Mouse (Mus musculus): ENCODE measurements around the gene Dnajc2. TPM values are rescaled to one million over a fixed set of nuclear protein-coding genes. Genes with fewer than 3 reads are reported as not detected.
"Not testable (repeated sequence)": the region's sequence is repeated elsewhere in the genome, so short reads cannot be mapped to it uniquely, and the experiment has no call there.

Dnajc2 gene
- polyA plus RNA-seq, 1 experiment from 2014 or later: 56.8 TPM

DNA sequence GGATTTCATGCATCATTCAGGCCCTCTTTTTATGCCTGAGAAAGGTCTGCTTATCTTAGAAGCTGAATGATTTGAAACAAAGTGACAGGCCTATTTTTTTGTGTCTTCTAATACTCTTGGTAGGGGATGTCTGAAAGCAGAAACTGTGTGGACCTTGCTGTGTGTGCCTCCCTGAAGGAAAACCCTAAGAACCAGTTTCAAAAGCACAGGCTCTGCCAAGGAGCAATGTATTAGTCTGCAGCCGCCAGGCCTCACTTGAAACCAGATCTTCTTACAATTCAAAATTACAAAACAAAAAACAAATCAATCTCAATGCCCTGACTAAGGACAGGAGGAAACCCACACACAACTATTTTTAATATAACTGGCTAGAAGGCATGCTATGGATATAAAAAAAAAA lies 60.6 kb downstream of the Dnajc2 start:
- Histone ChIP-seq H3K4me3 (replicated peaks) (no peak overlapping the region), H3K27me3 (no peaks in the 10 kb centered on the region), H3K4me1 (replicated peaks) (no peaks in the 10 kb centered on the region), H3K27ac (no peak overlapping the region), H3K9me3 (replicated peaks) (no peaks in the 10 kb centered on the region), H3K9ac (no peak overlapping the region), H3K36me3 (no peaks in the 10 kb centered on the region), H3K4me2 (no peak overlapping the region)
- WGBS (ENCODE audit: insufficient replicate concordance): 70% methylated on average over 1 of the region's 1 CpGs
- no peak for ATAC-seq (ENCODE audit: low read depth)
- no peak for DNase-seq

DNA sequence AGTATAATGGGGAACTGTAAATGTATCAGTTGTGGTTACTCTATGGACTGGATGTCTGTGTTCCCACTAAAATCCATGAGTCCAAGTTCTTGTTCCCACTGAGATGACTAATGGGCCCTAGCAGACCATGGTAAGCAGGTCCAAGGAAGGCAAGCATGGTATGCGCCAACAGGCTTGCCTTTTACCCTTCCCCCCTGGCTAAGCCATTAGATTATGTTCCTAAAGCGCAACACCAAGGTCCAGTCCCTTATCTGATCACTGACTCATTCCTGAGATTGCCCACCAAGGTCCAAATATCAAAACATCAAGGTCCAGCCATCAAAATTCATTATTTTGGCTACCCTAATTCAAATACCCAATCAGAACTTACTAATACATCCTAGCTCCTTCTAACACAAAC lies 65.8 kb downstream of the Dnajc2 start:
- Histone ChIP-seq H3K4me1 (replicated peaks) (no peaks in the 10 kb centered on the region), H3K9ac (no peak overlapping the region), H3K27ac (no peak overlapping the region), H3K9me3 (replicated peaks) (no peaks in the 10 kb centered on the region), H3K4me2 (no peak overlapping the region), H3K4me3 (replicated peaks) (no peak overlapping the region), H3K27me3 (no peaks in the 10 kb centered on the region), H3K36me3 (no peaks in the 10 kb centered on the region)
- ATAC-seq (ENCODE audit: low read depth): no peak
- WGBS (ENCODE audit: insufficient replicate concordance): 84% methylated on average over 2 of the region's 2 CpGs
- DNase-seq: no peak

DNA sequence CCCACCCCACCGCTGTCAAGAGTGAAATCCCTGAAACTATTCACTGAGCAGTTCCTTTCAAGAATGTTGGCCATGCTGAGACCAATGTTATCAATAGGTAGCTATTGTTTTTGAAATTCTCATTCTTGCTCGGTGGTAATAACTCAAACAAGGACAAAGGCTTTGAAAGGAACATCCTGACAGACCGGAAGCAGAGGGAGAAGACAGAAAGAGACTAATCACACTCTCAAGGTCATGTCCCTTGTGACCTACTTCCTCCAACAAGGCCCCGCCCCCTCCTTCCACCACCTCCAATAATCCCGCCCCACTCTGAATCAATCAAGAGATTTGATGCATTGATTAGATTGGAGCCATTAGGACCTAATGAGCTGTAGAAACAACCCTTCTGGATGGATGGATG lies 66.5 kb downstream of the Dnajc2 start:
- Histone ChIP-seq H3K9me3 (replicated peaks) (no peaks in the 10 kb centered on the region), H3K36me3 (no peaks in the 10 kb centered on the region), H3K27me3 (no peaks in the 10 kb centered on the region), H3K4me2 (no peak overlapping the region), H3K4me1 (replicated peaks) (no peaks in the 10 kb centered on the region), H3K27ac (no peak overlapping the region), H3K9ac (no peak overlapping the region), H3K4me3 (replicated peaks) (no peak overlapping the region)
- WGBS (ENCODE audit: insufficient replicate concordance): 64% methylated on average over 5 of the region's 5 CpGs
- no peak for ATAC-seq (ENCODE audit: low read depth)
- no peak for DNase-seq

DNA sequence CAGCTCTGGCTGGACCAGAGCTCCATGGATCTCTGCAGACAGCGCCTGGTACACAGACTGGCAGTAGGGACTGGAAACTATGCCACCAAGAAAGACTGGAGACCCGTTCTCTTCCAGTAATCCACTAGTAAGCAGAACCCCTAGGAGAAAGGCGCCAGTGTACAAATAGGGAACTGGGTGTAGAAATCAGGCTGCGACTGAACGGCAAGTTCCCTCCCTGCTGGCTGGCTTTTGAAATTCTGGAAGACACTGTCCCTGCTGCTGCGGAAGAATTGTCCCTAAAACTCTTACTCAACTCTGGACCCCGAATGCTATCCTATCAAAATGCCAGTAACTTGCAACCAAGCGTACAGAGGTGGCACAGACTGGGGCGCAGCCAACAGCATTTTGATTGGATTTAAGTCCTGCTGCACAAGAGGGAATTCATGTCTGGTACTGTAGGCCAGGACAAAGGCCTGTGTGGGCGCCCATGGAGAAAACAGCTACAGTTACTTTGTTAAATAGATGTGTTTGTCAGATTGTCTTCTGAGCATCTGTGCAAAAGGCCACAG lies 67.8 kb downstream of the Dnajc2 start:
- no peak overlapping the region for H3K4me2 ChIP-seq

DNA sequence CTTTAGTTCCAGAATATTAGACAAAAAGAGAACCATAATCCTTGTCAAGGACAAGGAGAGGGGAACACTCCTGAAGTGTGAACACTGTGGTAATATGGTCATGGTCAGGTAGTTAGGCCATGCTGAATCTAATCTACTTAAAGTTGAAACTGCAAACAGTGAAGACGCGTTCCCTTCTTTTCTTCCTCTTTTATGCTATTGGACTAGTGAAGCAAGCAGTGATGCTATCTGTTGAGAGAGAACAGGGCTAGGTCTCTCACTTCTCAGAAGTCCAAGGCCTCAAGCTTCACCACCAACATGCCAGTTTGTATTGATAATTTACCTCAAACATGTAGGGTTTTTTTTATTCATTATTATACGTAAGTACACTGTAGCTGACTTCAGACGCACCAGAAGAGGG lies 70.6 kb downstream of the Dnajc2 start:
- H3K9me3 ChIP-seq (replicated peaks): no peaks in the 10 kb centered on the region
- DNase-seq (no peak), ATAC-seq (ENCODE audit: low read depth) (no peak)
- no peaks in the 10 kb centered on the region for H3K4me1 ChIP-seq (replicated peaks)
- H3K27ac ChIP-seq: no peak overlapping the region
- WGBS (ENCODE audit: insufficient replicate concordance): 48% methylated on average over 4 of the region's 4 CpGs
- H3K4me2 ChIP-seq: no peak overlapping the region
- no peak overlapping the region for H3K4me3 ChIP-seq (replicated peaks)
- H3K9ac ChIP-seq: no peak overlapping the region
- H3K27me3 ChIP-seq: no peaks in the 10 kb centered on the region
- no peaks in the 10 kb centered on the region for H3K36me3 ChIP-seq

More for the DNA sequence above, 67.8 kb downstream of the Dnajc2 start:
- H3K36me3 ChIP-seq: no peaks in the 10 kb centered on the region
- ATAC-seq (ENCODE audit: low read depth) (no peak), DNase-seq (no peak)
- H3K4me1 ChIP-seq (replicated peaks): no peaks in the 10 kb centered on the region
- H3K9me3 ChIP-seq (replicated peaks): no peaks in the 10 kb centered on the region
- no peak overlapping the region for H3K4me3 ChIP-seq (replicated peaks)
- no peaks in the 10 kb centered on the region for H3K27me3 ChIP-seq
- 69% methylated on average over 10 of the region's 10 CpGs for WGBS (ENCODE audit: insufficient replicate concordance)
- no peak overlapping the region for H3K9ac ChIP-seq
- no peak overlapping the region for H3K27ac ChIP-seq

DNA sequence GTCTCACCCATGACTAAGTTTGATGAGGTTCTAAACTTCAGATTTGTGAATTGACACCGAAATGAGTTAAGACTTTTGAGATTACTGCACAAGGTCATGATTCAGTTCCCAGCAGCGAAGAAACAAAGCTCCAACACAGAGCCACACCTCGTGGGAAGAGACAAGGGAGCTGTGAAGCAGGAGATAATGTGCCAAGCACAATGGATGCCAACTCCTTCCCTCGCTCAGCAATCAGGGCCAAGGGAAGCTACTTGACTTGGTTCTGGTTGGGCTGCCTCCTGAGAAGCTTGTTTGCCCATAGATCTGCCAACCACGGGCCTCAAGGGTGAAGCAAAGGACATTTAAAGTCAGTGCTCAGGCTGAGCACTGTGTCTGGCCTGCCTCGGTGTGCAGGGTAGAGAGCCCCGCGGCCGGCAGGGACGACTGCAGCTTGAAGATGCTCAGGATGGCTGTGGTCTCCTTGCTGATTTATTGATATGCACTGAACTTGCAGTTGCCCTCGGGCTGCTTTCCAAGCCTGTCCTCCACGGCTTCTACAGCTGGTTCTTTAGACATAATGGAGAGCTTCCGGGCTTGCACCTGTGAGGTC lies 72.8 kb downstream of the Dnajc2 start:
- Histone ChIP-seq H3K36me3 (no peaks in the 10 kb centered on the region), H3K4me2 (no peak overlapping the region), H3K9me3 (replicated peaks) (no peaks in the 10 kb centered on the region), H3K9ac (no peak overlapping the region), H3K27me3 (no peaks in the 10 kb centered on the region), H3K27ac (no peak overlapping the region), H3K4me3 (replicated peaks) (no peak overlapping the region), H3K4me1 (replicated peaks) (no peaks in the 10 kb centered on the region)
- no peak for DNase-seq
- WGBS (ENCODE audit: insufficient replicate concordance): 59% methylated on average over 13 of the region's 13 CpGs
- no peak for ATAC-seq (ENCODE audit: low read depth)

DNA sequence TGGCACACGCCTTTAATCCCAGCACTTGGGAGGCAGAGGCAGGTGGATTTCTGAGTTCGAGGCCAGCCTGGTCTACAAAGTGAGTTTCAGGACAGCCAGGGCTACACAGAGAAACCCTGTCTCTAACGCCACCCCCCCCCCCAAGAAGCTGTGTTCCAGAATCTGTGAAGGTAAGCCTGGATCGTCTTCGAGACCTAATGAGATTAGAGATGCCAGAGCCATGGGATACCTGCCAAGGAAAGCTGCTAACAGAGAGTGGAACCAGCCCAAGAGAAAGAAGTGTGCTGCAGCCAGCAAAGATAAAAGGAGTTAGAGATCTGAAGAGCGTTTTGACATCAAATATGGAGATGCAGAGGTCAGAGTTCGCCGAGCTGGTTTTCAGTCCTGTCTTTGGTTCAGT lies 77.0 kb downstream of the Dnajc2 start:
- not testable (repeated sequence) for ATAC-seq (ENCODE audit: low read depth); H3K36me3 ChIP-seq; H3K4me2 ChIP-seq; H3K27ac ChIP-seq; H3K4me1 ChIP-seq (replicated peaks); H3K9ac ChIP-seq; DNase-seq; H3K27me3 ChIP-seq; H3K9me3 ChIP-seq (replicated peaks); H3K4me3 ChIP-seq (replicated peaks)
- WGBS (ENCODE audit: insufficient replicate concordance): 78% methylated on average over 8 of the region's 8 CpGs

Other genes with a start within 250 kb of the Dnajc2 start
- gene Lrrc17, start 241.7 kb downstream of the Dnajc2 start, polyA plus RNA-seq (2015; fragmentation: Nextera tagmentation; extraction: Ambion mirVana): 2.4 and 2.5 TPM in 2 replicates
- 0.13 and 0.22 TPM in 2 replicates for gene Fbxl13, start 139.6 kb downstream of the Dnajc2 start, polyA plus RNA-seq (2015; fragmentation: Nextera tagmentation; extraction: Ambion mirVana)
- gene Armc10, start 139.4 kb downstream of the Dnajc2 start, polyA plus RNA-seq (2015; fragmentation: Nextera tagmentation; extraction: Ambion mirVana): 9.8 and 10.8 TPM in 2 replicates
- 1.2 and 1.9 TPM in 2 replicates for gene Napepld, start 83.9 kb downstream of the Dnajc2 start, polyA plus RNA-seq (2015; fragmentation: Nextera tagmentation; extraction: Ambion mirVana)
- 51.5 and 58.1 TPM in 2 replicates for gene Pmpcb, start 48.1 kb downstream of the Dnajc2 start, polyA plus RNA-seq (2015; fragmentation: Nextera tagmentation; extraction: Ambion mirVana)
- gene Psmc2, start within 50 bp of the Dnajc2 start, polyA plus RNA-seq (2015; fragmentation: Nextera tagmentation; extraction: Ambion mirVana): 183 and 200 TPM in 2 replicates
- not detected in 2 replicates for gene Slc26a5, start 80.4 kb upstream of the Dnajc2 start, polyA plus RNA-seq (2015; fragmentation: Nextera tagmentation; extraction: Ambion mirVana)

Data from liver, embryonic 13.5 days (tissue).